Mouse (Mus musculus) thymus, adult 18-20 months (tissue): ENCODE data around the gene Zfp286.

Source experiments
- DNase-seq, 2 experiments: peaks; one replicate each; pipeline ENCODE4 v3.0.0; 2022; ENCODE audit warnings: mixed read lengths in 2 of 2

Zfp286 gene

DNA sequence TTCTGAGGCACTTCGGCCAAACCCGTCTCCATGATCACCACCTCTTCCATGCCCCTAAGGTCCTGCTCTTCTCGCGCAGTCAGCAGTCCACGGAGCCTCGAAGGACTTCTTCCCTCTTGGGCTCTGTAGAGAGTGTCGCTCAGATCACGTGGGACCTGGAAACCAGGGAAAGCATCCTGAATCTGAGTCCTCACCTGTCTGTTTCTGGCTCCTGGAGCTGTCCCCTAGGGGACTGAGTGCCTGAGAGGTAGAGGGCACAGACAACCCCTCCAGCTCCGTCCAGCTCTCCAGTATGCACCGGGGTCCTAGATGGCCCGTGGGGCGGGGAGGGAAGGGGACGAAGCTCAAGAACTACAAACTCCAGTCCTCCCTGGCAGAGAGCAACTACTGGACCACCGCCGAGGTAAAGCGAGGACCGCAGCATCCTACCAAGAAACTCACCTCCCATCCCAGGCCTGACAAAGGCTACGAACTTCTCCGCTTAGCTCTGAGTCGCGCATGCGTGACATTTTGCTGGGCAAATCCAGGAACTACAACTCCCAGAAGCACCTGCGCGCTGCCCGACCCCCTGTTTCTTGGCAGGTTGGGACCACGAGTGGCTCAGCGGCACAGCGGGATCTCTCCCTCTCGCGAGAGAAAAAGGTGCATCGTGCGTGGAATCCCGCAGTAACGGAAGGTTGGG lies at the start of gene Zfp286:
Zfp286 (minus strand) TSS at position 528 of the 682 bp plus-strand sequence.
- peak; percentile 87 to 91 for DNase-seq

DNA sequence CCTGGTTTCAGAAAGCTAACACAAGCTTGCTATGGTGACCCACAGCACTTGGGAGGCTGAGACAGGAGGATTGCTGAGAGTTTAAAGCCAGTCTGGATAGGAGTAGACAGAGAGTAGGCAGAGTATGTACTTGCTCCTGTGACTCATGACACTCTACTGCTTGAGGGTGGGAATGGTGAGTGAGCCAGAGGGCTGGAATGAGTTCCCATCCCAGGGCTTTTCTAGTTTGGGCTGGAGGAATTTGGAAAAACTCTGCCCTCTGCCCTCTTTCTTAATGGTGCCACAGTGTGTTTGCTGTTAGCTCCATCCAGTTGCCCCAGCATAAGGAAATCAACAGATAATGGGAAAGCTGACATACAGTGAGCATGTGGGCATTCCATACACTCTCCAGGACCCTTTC lies 42.6 kb upstream of the Zfp286 start:
- no peak for DNase-seq

DNA sequence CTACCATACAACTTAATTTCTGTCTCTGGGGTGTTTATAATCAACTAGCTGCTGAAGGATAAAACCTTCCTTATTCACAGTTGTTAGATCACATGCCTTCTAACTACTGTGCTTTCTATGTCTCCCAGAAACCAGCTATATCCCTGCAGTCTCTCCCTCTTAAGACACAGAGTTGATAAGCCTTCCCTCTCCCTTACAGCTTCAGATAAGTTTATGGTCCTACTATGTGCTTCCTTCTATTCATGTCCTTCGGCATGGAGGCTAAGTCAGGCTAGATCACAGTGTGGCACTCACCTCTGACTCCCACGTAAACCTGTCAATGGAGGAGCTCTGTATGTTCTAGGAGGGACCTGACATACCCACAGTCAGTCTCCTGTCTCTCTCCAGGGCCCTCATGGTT lies 41.1 kb upstream of the Zfp286 start:
- no peak for DNase-seq

DNA sequence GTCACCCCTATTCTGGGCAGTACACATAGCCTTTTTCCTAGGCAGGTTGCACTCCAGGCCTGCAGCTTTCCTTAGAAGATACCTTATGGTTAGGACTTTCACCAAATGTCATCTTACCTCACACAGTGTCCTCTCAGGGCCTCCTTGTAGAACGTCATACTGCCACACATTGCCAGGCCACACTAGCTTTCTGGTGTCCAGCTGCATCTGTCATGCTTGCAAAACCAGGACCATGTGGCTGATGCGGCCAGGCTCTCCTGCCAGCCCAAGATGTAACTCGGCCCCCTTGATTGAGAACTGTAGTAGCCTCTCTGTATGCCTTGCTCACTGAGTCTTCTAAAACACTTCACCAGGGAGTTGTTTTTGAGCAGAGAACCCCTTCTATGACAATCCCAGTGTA lies 38.6 kb upstream of the Zfp286 start:
- DNase-seq: no peak

DNA sequence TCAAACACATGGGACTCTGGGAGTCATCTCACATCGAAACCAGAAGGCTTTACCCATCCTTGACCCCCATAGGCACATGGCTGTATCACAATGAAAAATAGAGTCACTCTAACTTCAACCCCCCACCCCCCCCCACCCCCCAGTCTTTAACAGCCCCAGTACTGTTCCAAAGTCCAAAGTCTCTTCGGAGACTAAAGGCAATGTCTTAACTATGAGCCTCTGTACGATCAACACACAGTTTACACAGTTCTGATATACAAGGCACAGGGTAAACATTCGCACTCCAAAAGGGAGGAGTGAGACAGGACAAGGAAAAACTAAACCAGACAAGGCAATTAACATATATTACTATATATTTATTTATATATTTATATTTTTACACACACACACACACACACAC lies 37.9 kb upstream of the Zfp286 start:
- DNase-seq: no peak

DNA sequence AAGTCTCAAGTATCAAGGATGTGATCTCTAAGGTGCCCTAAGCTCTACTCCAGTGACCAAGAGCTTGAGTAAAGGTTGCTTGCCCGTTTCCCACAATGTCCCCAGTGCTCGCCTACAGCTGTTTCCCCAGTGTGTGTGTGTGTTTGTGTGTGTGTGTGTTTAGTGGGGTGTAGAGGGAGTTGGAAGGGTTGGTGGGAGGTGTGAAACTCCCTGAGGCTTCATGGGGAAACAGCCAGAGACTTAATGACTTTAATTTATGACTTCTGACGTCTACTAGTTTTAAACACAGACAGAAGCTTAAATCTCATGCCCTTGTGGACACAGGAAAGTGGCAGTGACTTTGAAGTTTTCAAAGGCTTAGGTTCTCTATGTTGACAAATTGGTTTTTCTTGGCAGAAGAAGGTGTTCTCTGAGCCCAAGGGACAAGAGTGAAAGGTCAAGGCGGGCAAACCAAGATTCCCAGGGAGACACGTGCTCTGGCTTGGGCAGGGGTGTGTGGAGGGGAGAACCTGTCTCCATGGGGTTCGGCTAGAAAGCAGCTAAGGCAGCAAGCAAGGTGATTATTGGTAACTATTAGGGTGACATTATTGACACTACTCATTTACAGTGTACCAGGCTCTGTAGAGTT lies 37.0 kb upstream of the Zfp286 start:
- no peak for DNase-seq

DNA sequence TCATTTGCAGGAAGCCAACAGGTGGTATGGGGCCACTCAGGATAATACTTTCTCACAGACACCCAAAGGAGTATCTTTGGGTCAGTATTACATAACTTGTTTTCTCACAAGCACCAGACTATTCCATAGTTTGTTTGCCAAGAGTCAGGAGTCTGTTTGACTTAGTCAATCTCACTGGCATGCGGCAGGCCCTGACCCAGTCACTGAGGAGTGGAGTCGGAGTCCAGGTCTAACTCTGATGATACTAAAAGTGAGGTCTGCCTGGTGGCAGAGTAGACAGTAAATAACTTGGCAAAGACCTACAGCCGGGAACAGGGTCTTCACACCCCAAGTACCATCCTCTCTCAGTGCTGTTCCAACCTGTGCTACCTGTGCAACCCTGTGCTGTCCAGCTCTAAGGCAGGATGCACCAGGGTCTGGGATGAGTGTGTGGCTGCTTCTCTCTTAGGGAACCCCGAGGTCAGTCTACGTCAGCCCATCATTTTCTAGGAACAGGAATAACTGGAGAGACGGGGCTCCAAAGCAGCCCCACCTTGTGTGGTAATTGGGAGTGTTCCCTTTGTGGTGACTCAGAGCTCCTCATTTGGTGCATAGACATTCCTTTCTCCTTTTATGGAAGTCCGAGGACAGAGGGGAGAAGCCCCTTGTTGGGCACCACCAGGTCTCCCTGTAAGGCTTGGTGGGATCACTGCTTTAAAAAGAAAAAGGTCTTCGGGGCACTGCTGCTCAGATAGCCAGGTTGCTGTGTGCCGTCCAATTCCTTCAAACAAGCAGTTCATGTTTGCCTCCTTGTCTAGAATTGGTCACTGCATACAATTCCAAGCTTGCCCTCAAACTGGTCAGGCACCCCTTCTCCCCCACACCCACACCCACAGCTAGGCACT lies 36.2 kb upstream of the Zfp286 start:
- DNase-seq: no peak

DNA sequence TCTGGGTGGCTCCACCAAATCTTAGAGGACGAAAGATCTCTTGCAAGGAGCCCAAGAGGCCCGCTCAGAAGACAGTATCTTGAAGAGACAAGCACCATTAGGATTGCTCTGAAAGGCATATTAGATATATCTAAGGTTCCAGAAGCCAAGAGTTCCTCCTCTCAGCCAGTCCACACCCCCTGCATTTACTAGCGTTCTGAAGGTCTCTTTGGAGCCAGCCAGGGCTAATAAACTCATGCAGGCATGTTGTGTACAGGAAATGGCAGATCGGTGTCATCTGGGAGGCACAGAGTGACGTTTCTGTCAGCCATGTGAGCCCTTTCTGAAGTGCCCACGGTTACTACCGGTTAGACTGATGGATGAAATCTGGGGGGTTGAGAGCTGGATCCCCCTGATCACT lies 34.9 kb upstream of the Zfp286 start:
- no peak for DNase-seq

DNA sequence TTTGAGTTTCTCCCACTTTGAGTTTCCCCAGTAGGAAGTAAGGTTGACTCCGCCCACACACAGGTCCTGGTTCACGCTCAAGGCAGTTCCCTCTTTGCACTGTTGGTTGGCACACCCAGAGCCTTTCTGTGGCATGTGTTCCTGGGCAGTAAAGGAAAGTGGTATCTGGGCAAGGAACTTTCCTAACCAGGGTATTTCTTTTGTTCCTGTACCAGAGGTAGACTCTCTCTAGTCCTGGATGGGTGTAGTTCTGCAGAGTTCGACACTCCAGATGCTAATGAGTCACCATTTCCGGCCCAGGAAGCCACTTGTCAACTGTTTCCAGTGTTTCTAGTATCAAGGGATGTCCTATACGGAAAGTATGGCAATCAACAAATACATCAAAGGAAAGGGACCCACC lies 32.6 kb upstream of the Zfp286 start:
- DNase-seq: no peak

DNA sequence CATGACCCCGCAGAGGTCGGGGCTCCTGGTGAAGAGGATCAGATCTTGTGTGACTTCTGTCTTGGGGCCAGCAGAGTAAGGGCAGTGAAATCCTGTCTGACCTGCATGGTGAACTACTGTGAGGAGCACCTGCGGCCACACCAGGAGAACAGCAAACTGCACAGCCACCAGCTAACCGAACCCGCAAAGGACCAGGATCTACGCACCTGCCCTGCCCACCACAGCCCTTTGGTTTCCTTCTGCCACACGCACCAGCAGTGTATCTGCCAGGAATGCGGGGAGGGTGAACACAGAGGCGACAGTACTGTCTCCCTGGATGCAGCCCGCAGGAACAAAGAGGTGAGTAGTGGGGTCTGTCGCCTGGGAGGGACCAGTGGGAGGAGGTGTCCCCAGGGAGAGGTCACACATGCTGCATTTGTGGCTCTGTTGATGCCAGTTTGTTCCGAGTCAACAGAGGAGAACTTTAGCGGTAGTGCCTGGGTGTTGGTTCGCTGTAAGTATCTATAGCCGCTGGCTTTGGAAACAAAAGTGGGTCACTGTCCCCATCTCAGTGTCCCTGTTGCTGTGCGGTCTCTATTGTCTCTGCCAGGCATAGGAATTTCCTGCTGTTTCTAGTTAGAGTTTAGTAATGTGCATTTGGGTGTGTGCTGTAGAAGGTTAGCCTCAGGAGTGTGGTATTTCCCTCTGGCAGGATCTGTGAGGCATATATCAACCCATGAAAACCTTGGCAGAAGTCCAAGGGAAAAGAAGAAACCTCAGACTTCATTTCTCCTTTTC lies 31.6 kb upstream of the Zfp286 start:
- DNase-seq: peak; percentile 4 to 8

DNA sequence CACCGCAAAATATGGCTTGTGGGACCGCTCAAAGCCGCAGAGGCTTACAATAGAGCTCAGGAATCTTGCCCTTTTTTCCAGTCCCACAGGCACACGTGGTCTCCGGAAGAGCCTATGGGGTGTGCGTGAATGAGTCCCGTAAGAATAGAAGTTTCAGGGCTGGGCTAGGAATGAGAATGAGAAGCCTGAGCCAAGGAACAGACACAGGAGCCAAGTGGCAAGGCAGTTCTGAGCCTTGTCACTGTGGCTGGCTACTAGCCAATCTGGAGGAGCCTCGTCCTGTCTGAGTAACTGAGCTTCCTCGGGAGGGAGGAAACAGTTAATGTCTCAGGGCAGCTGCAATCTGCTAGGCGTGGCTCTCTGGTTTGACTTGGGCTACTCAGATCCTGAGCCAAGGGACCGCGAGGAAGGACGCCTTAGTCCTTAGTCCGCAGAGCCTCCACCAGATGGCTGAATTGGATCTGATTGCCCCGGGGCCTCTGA lies 30.8 kb upstream of the Zfp286 start, which contains the start of gene Trim16:
Trim16 (plus strand) TSS at position 173 of the 483 bp plus-strand sequence.
- peak; percentile 19 to 20 for DNase-seq

DNA sequence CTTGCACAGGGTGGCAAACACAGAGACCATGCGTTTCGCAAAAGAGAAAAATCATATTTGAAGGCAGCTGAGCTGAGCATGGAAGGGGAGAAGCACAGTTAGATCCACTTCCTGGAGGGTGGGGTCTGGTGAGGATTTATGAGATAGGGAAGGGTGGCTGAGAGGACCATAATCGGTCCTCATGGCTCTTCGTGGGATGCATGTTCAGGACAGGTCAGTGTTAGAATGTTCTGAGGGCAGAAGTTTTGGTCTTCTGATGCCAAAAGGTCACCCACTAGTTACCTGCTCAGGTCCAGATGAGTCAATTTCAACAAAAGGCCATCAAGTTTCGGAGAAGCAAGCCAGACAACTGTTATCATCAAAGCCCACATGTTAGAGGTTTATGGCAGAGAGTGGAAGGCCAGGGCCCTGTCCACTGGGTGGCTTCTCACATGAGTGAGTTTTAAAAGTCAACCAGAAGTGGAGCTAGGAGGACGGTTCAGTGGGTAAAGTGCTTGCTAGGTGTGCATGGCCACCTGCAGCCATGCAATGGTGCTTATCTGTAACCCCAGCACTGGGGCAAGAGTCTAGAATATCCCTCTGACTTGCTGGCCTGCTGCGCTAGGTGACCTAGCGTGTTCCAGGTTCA lies 29.9 kb upstream of the Zfp286 start:
- no peak for DNase-seq

DNA sequence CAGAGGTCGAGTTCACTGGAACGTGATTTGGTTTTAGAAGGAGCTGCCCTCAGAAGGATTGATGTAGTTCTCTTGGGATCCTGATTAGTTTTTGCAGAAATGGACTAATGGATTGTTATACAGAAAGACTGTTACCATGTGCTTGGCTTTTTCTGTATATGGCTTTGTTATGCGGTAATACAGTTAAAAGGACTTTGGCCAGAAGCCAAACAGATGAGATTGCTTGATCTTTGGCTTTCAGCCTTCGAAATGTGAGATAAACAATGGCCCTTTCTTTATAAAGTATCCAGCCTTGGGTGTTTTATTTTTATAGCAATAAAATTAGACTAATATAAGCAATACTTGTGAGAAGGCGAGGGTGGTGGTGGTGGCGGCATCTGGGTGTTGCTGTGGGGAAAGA lies 27.3 kb upstream of the Zfp286 start:
- no peak for DNase-seq

DNA sequence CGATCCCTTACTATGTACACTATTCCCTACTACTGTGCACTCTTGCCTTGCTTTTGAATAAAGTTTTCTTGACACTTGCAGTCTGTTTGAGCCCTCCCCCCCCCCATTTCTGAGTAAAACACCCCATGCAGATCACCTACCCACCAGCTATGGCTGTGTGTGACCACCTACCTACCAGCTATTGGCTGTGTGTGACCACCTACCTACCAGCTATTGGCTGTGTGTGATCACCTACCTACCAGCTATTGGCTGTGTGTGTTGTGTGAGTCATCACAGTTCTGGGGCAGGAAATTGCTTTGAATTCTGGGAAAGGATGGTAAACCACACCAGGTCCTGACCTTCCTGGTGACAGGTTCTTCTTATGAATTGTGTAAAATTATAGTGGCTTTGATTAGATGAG lies 26.2 kb upstream of the Zfp286 start:
- no peak for DNase-seq

DNA sequence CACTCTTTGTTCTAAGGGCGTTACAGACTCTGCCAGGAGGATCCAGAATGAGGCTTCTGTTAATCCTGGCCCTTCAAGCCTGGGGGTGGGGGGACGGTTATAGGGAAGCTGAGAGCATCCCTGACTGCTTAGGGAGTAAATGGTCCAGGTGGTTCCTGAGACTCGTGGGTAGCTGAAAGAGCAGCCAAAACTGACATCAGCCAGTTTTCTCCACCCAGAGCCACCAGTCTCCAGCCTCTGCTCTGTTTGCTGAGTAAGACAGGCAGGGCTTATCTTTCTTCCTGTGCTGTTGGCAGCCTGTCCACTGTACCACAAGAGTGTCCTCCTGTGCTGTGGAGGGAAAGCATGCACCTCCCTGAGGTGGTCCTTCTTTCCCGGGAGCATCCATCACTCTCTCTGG lies 25.4 kb upstream of the Zfp286 start:
- no peak for DNase-seq

DNA sequence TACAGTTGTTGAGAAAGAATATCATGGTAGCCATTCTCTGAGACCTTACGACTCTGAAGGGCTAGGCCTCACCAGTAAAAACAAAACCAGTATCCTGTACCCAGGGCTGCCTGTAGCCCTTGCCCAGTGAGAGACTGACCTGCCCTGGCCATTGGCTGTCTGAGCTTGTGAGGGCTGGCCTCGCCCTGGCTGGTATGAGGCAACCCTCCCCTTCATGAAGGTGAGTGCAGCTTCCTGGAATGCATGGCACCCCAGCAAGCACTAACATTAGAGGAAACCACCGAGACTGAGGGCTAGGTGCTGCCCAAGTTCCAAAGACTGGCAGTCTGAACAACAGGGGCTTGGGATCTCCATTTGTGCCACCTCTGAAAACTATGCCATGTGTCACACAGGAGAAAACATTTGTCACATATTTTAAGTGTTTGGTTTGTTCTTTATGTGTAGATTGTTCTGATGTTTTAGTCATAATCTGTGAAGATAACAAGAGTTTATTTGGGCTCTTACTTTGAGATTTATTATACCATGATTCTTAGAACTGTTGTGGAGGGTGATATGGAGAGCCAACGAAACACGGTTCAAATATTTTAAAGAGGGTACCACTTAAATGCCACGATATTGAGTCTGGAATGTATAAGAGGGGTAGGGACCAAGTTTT lies 24.8 kb upstream of the Zfp286 start:
- no peak for DNase-seq

DNA sequence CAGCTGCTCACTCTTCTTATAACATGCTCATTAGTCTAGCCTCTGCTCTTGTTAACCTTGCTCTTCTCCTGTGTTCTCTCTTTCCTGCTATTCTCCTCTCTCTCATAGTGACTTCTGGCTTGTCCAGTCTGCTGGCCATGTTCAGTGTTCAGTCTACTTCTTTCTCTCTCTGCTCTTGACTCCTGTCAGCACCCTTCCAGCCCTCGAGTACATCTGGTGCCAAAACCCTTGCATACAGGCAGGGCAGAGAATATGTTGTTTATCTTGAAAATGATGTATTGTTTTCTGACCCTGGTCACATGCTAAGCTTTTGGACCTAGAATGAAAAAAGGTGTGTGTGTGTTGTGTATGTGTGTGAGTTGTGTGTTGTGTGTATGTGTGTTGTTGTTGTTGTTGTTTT lies 24.2 kb upstream of the Zfp286 start:
- DNase-seq: no peak

DNA sequence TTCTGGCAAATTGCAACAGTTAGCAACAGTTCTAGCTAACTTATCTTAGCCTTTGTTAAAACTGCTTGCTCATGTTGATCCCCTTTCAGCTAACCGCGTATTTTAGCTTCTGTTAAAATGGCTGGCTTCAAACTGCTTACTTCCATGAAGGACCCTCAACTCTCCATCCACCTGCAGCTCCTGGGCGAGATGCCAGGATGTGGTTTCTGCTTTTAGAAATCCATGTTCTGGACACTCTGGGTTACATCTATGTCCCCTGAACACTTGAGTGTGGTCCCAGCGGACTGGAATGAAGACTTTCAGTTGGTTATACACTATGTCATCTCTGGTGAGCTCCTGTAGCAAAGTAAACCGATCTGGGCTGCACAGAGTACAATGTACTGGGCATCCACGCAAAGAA lies 23.0 kb upstream of the Zfp286 start:
- DNase-seq: no peak

DNA sequence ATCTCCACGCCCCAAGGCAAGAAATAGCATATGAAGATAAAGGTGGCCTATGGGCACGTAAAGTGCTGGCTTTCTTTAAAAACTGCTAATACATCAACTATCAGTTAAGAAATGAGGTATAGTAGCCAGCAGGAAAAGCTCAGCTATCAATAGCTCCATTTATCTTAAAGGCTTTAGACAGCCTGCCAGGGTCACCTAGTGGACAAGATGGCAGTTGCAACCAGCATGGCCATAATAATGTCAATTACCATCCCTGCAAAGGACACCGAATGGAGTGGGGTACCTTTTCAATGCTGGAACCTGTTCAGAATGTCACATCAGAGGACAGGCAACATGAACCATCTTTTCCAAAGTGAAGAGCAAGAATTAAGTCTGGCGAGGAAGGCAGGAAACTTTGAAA lies 19.9 kb upstream of the Zfp286 start:
- no peak for DNase-seq

DNA sequence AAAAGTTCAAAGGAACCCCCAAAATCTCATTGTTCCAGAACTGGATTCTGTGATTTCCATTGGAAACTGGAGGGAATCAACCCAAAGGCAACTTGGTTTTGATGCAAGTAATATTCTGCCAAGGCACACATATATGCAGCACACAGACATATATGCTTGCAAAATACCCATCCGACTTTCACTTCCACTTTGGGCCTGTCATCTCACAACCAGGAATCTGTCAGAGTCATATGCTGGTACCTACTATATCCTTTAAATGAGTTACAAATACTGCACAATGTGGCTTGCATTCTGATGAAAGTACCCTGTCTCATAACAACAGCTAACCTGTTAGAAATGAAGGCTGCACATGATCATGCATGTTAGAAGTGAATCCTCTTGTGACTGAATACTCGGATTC lies 18.7 kb upstream of the Zfp286 start:
- no peak for DNase-seq

DNA sequence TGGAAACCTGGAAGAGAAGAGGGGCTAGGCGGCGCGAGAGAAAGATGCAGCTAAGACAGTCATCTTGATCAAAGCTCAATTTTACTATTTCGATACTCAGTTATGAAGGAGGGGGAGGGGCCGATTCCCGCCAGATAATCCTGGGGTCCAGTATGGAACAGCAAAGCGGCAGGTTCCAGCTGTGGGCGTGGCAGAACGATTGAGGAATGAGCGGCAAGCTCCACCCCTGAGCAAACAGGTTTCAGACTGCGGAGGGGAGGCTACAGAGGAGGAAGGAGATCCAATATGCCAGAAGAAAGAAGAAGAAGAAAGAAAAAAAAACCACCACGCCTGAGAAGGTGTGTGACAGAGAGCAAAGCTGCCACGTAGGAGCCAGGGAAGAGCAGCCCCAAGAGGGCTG lies 14.9 kb upstream of the Zfp286 start:
- no peak for DNase-seq

DNA sequence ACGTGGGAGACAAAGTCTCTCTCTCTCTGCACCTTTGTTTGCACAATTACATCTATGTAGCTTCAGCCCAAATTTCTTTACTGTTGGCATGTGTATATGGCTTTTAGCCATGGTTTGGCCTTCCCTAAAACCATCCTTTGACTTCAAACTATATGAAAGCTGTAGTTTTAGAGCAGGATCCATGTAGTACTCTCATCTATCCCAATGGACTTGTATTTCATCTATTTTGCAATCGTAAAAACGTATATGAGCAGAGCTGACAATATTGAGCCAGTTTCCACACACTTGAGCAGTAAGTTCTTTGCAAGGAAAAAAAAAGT lies 315 bp upstream of the Zfp286 start:
- DNase-seq: no peak
